Mouse (Mus musculus) limb, embryonic 14.5 days (tissue): Measurements from ENCODE around the gene Ptpra. TPM values are rescaled to one million over a fixed set of nuclear protein-coding genes. Genes with fewer than 3 reads are reported as not detected.

Experiments
- ATAC-seq: fragments of 200-750 bp; cut with Nextera tagmentation; 2 replicates; pipeline ENCODE4 v1.8.0; 2017; ENCODE audit warnings: low read depth, moderate number of reproducible peaks, moderate TSS enrichment; ENCODE audit not compliant: low FRiP score
- DNase-seq: peaks from one replicate; pipeline ENCODE4 v3.0.0-alpha.2; 2015; ENCODE audit warnings: low spot score
- H3K27ac ChIP-seq: fragments of 300-500 bp; sonication (generic); replicated peaks from 2 replicates; pipeline ENCODE4 v1.5.1; 2014; ENCODE audit warnings: low read depth, mild to moderate bottlenecking, low read length, moderate library complexity, mixed read lengths
- H3K27me3 ChIP-seq: fragments of 300-500 bp; sonication (generic); 2 replicates; pipeline ENCODE4 v1.6.1; 2014; ENCODE audit warnings: low read length, mixed read lengths; ENCODE audit not compliant: control insufficient read depth, insufficient read depth
- H3K36me3 ChIP-seq: fragments of 300-500 bp; sonication (generic); 2 replicates; pipeline ENCODE4 v1.6.1; 2014; ENCODE audit warnings: mild to moderate bottlenecking, low read length, moderate library complexity, mixed read lengths; ENCODE audit not compliant: control insufficient read depth, insufficient read depth
- H3K4me1 ChIP-seq: fragments of 300-500 bp; sonication (generic); 2 replicates; pipeline ENCODE4 v1.6.1; 2014; ENCODE audit warnings: antibody characterized with exemption, low read length, mixed read lengths; ENCODE audit not compliant: control insufficient read depth, insufficient read depth
- H3K4me2 ChIP-seq: fragments of 300-500 bp; sonication (generic); replicated peaks from 2 replicates; pipeline ENCODE4 v1.6.1; 2014; ENCODE audit warnings: low read depth, mild to moderate bottlenecking, low read length, moderate library complexity; ENCODE audit not compliant: severe bottlenecking
- H3K4me3 ChIP-seq: fragments of 300-500 bp; sonication (generic); replicated peaks from 2 replicates; pipeline ENCODE4 v1.5.1; 2014; ENCODE audit warnings: low read length
- H3K9ac ChIP-seq: fragments of 300-500 bp; sonication (generic); 2 replicates; pipeline ENCODE4 v1.6.1; 2014; ENCODE audit warnings: mild to moderate bottlenecking, low read depth, low read length, moderate library complexity; ENCODE audit not compliant: severe bottlenecking
- H3K9me3 ChIP-seq: fragments of 300-500 bp; sonication (generic); 2 replicates; pipeline ENCODE4 v1.6.1; 2016; ENCODE audit warnings: low read length; ENCODE audit not compliant: control insufficient read depth
- POLR2A ChIP-seq: fragments of 200-500 bp; IDR thresholded peaks from 2 replicates; pipeline ENCODE4 v1.8.0; 2012; ENCODE audit warnings: inconsistent platforms, mild to moderate bottlenecking, moderate library complexity, borderline replicate concordance; ENCODE audit not compliant: insufficient read depth, insufficient read length; ENCODE audit errors: extremely low read depth
- WGBS: fragments of 180-500 bp; shearing (Covaris S2); extraction: QIAGEN DNeasy Blood & Tissue Kit; methylation state at CpG from one replicate; pipeline ENCODE4 v1.1.7; 2014; 5-methylcytosine and 5-hydroxymethylcytosine counted together
- polyA plus RNA-seq, 2 experiments: library from polyadenylated mRNA; depleted of rRNA in 1 of 2; stranded (reverse) in 1 of 2; unstranded in 1 of 2; fragments of >200 nt; fragmentation: Nextera tagmentation in 1 of 2; extraction: Ambion mirVana in 1 of 2; gene quantifications; 2 replicates each; pipeline versions ENCODE4 v1.2.1 to v1.2.3; 2012 to 2014

Ptpra gene
- polyA plus RNA-seq (2012; rRNA removed) (81.7 and 94.9 TPM in 2 replicates), polyA plus RNA-seq (2014; fragmentation: Nextera tagmentation; extraction: Ambion mirVana) (118 and 124 TPM in 2 replicates)

DNA sequence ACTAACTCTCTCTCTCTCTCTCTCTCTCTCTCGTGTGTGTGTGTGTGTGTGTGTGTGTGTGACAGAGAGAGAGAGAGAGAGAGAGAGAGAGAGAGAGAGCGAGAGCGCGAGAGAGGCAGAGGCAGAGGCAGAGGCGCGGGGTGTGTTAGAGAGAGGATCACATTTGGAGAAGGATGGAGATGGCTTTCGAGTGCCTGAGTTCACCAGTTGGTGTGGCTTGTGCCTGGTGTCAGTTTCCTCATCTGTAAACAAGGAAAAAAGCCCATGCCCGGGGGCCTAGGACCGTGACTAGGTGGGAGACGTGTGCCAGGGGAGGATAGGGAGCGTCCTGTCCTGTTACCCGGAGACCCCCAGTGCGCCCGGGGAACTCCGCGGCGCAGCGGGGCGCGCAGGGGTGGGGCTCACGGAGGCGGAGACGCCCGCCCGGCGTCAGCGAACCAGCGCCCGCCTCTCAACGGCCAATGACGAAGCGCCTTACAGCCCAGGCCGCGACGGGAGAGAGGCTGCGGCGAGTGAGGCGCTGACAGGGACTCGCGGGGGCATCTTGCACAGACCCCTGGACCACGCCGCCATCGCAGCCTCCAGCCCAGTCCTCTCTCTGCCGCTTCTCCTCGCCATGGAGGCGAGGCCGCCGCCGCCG is at the start of gene Ptpra:
Ptpra (plus strand) TSS at position 485 of the 640 bp plus-strand sequence.
- TF ChIP-seq POLR2A, result peak; percentile 73; the same call in 1 of the 2 replicates
- H3K27me3 ChIP-seq, result no peaks in the 10 kb centered on the region
- peak; percentile 89 for DNase-seq
- H3K4me1 ChIP-seq, result peaks cover 13% of the 10 kb centered on the region
- H3K9ac ChIP-seq, result peak within 1 kb of the TSS; percentile 88
- H3K4me3 ChIP-seq, result peak within 1 kb of the TSS; percentile 92
- peak within 1 kb of the TSS; percentile 88 for H3K4me2 ChIP-seq
- WGBS, result under 1% methylated on average over 33 of the region's 50 CpGs
- H3K27ac ChIP-seq, result peak within 1 kb of the TSS; percentile 76
- ATAC-seq, result peak; percentile 96
- no peaks in the 10 kb centered on the region for H3K9me3 ChIP-seq
- peaks cover 5% of the 10 kb centered on the region; the same call in 1 of the 2 replicates for H3K36me3 ChIP-seq

DNA sequence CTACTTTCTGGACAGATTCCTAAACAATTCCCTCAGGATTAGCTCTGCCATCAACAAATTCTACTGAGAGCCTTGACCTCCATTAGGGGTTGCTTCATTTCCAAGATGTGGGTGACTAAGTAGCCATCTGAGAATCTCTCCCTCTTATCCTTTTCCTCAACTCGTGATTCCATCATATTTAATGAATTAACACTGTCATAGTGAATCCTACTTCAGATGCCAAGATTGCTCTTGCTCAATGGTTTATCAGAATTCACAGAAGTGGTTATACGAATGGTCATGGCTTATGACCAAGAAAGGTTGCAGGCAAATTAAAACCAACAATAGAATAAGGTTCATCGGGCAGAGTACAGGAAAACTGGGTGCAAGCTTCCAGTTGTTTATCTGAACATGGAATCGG is 48.2 kb upstream of the Ptpra start:
- no peak overlapping the region for H3K4me3 ChIP-seq

GRCm38 (mm10) chr2:130404939-130405338 is 45.1 kb upstream of the Ptpra start, which contains the start of the genes Gm28372 and 1700020A23Rik:
Gene Gm28372, plus strand, starts transcription at chr2:130405239.
Gene 1700020A23Rik, plus strand, starts transcription at chr2:130405259.
- Histone ChIP-seq H3K4me1 (peaks cover 30% of the 10 kb centered on the region), H3K36me3 (no peaks in the 10 kb centered on the region), H3K9ac (no peak within 1 kb of the TSS), H3K4me2 (no peak within 1 kb of the TSS), H3K27ac (no peak within 1 kb of the TSS), H3K4me3 (no peak within 1 kb of the TSS), H3K9me3 (no peaks in the 10 kb centered on the region), H3K27me3 (no peaks in the 10 kb centered on the region)
- WGBS, result 92% methylated on average over 1 of the region's 1 CpGs
- DNase-seq, result no peak
- no peak for TF ChIP-seq POLR2A
- ATAC-seq, result no peak

More for the DNA sequence above, 48.2 kb upstream of the Ptpra start:
- DNase-seq, result no peak
- Histone ChIP-seq H3K4me1 (peaks cover 16% of the 10 kb centered on the region), H3K4me2 (no peak overlapping the region), H3K9me3 (no peaks in the 10 kb centered on the region), H3K27me3 (no peaks in the 10 kb centered on the region), H3K36me3 (no peaks in the 10 kb centered on the region), H3K9ac (no peak overlapping the region), H3K27ac (no peak overlapping the region)
- no peak for ATAC-seq
- 83% methylated on average over 4 of the region's 4 CpGs for WGBS
- TF ChIP-seq POLR2A, result no peak

DNA sequence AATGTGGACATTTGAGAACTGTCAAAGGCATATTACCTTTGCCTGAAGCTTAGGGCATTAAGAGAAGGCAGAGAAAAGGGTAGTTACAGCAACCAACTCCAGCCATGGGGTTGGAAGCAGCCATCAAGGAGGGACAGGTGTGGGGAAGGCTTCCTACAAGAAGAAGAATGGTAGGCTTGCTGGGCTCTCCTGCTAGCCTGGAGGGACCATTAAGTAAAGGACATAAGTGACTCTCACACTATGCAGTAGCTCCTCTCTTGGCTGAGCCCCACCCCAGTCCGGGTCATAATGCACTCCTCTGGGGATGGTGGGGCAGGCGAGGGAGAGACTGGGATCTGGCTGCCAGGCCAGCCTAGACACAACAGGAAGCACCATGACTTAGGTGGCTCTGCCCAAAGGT is 43.9 kb upstream of the Ptpra start, which contains the start of gene Tmem239:
Tmem239 (plus strand) TSS at position 301 of the 400 bp plus-strand sequence.
- H3K4me3 ChIP-seq, result no peak within 1 kb of the TSS
- H3K4me2 ChIP-seq, result no peak within 1 kb of the TSS
- no peak within 1 kb of the TSS for H3K27ac ChIP-seq
- no peaks in the 10 kb centered on the region for H3K27me3 ChIP-seq
- no peak for TF ChIP-seq POLR2A
- DNase-seq (no peak), ATAC-seq (no peak)
- peaks cover 26% of the 10 kb centered on the region for H3K4me1 ChIP-seq
- H3K9me3 ChIP-seq, result no peaks in the 10 kb centered on the region
- H3K9ac ChIP-seq, result no peak within 1 kb of the TSS
- 79% methylated on average over 2 of the region's 2 CpGs for WGBS
- H3K36me3 ChIP-seq, result no peaks in the 10 kb centered on the region

- peak; percentile 85 for DNase-seq
- H3K9me3 ChIP-seq, result no peaks in the 10 kb centered on the region
- WGBS, result 9% methylated on average over 6 of the region's 6 CpGs
- ATAC-seq, result peak; percentile 69; the same call in 1 of the 2 replicates
- H3K4me1 ChIP-seq, result peaks cover 31% of the 10 kb centered on the region
- no peak overlapping the region for H3K4me3 ChIP-seq
- H3K9ac ChIP-seq, result no peak overlapping the region
- H3K27me3 ChIP-seq, result no peaks in the 10 kb centered on the region
- H3K27ac ChIP-seq, result peak overlapping the region; percentile 53; the same call in 1 of the 2 replicates
- no peak overlapping the region for H3K4me2 ChIP-seq
- TF ChIP-seq POLR2A, result no peak
- no peaks in the 10 kb centered on the region for H3K36me3 ChIP-seq
Observed at GRCm38 (mm10) chr2:130408194-130408593, 41.9 kb upstream of the Ptpra start.
